Mouse (Mus musculus) cerebellum, adult 2 months (tissue): ENCODE measurements around the gene Fam240a. TPM values are rescaled to one million over a fixed set of nuclear protein-coding genes. Genes with fewer than 3 reads are reported as not detected.
A peak's percentile ranks its signal among the peaks of the same experiment; 100 is the strongest.

ENCODE experiments used
- DNase-seq, 2 experiments: peaks; one replicate each; pipeline ENCODE4 v3.0.0; 2021
- H3K27ac ChIP-seq: fragments of 200-500 bp; 2 replicates; pipeline ENCODE4 v1.5.1; 2012; ENCODE audit warnings: low read length, control low read depth, inconsistent platforms; ENCODE audit not compliant: insufficient read depth
- H3K27me3 ChIP-seq: fragments of 200-500 bp; 2 replicates; pipeline ENCODE4 v1.6.1; 2012; ENCODE audit warnings: inconsistent platforms, mild to moderate bottlenecking, low read length, moderate library complexity; ENCODE audit not compliant: control insufficient read depth, insufficient read depth
- H3K4me1 ChIP-seq: fragments of 200-500 bp; 2 replicates; pipeline ENCODE4 v1.6.1; 2011; ENCODE audit warnings: low read length; ENCODE audit not compliant: control insufficient read depth, insufficient read depth
- H3K4me3 ChIP-seq: fragments of 200-500 bp; replicated peaks from 2 replicates; pipeline ENCODE3; 2011; ENCODE audit warnings: mild to moderate bottlenecking, low read depth, low read length, control low read depth; ENCODE audit not compliant: insufficient read depth
- CTCF ChIP-seq: fragments of 200-500 bp; IDR thresholded peaks from 2 replicates; pipeline ENCODE4 v1.5.1; 2011; ENCODE audit warnings: low read depth, mild to moderate bottlenecking, control low read depth, low read length, moderate library complexity, borderline replicate concordance; ENCODE audit not compliant: insufficient read depth
- POLR2A ChIP-seq: fragments of 200-500 bp; IDR thresholded peaks from 2 replicates; pipeline ENCODE4 v1.6.1; 2011; ENCODE audit warnings: low read length, control low read depth, borderline replicate concordance; ENCODE audit not compliant: insufficient read depth
- WGBS: fragments of 180-500 bp; shearing (Covaris S2); methylation state at CpG from one replicate; pipeline ENCODE4 v1.1.7; 2018; 5-methylcytosine and 5-hydroxymethylcytosine counted together
- polyA plus RNA-seq: library from polyadenylated mRNA; depleted of rRNA; stranded (reverse); fragments of >200 nt; gene quantifications from 2 replicates; pipeline ENCODE4 v1.2.3, GENCODE M21; 2012

Gene Fam240a
- polyA plus RNA-seq, 1 experiment, result not detected

- DNase-seq, result no peak
- Histone ChIP-seq H3K4me1 (no peaks in the 10 kb centered on the region), H3K27me3 (no peaks in the 10 kb centered on the region; the same call in 1 of the 2 replicates), H3K4me3 (no peak overlapping the region), H3K27ac (no peak overlapping the region)
- 72% methylated on average over 8 of the region's 8 CpGs for WGBS
- TF ChIP-seq CTCF (no peak), POLR2A (no peak)
These were observed 32.2 kb upstream of the Fam240a start for GRCm38 (mm10) chr9:110948813-110949310.

- H3K4me3 ChIP-seq, result no peak overlapping the region
- no peak overlapping the region for H3K27ac ChIP-seq
- TF ChIP-seq POLR2A (no peak), CTCF (no peak)
- no peaks in the 10 kb centered on the region for H3K4me1 ChIP-seq
- WGBS, result 85% methylated on average over 6 of the region's 6 CpGs
- H3K27me3 ChIP-seq, result no peaks in the 10 kb centered on the region; the same call in 1 of the 2 replicates
- no peak for DNase-seq
These were observed 31.2 kb upstream of the Fam240a start for GRCm38 (mm10) chr9:110947900-110948299.

- H3K4me1 ChIP-seq, result no peaks in the 10 kb centered on the region
- 44% methylated on average over 6 of the region's 6 CpGs for WGBS
These were observed 30.6 kb upstream of the Fam240a start for GRCm38 (mm10) chr9:110947261-110947661.

GRCm38 (mm10) chr9:110946548-110947044 lies 29.9 kb upstream of the Fam240a start:
- H3K4me1 ChIP-seq, result no peaks in the 10 kb centered on the region
- WGBS, result 37% methylated on average over 20 of the region's 20 CpGs
- H3K27me3 ChIP-seq, result no peaks in the 10 kb centered on the region; the same call in 1 of the 2 replicates
- TF ChIP-seq POLR2A (no peak), CTCF (no peak)
- no peak for DNase-seq
- H3K4me3 ChIP-seq, result no peak overlapping the region
- no peak overlapping the region for H3K27ac ChIP-seq

More at GRCm38 (mm10) chr9:110947261-110947661, 30.6 kb upstream of the Fam240a start:
- Histone ChIP-seq H3K4me3 (no peak overlapping the region), H3K27me3 (no peaks in the 10 kb centered on the region; the same call in 1 of the 2 replicates), H3K27ac (no peak overlapping the region)
- no peak for DNase-seq
- TF ChIP-seq CTCF (no peak), POLR2A (no peak)

GRCm38 (mm10) chr9:110945926-110946325 lies 29.3 kb upstream of the Fam240a start, which contains the start of gene Tdgf1:
Gene Tdgf1 (minus strand): TSS chr9:110946158.
- WGBS, result 66% methylated on average over 11 of the region's 11 CpGs
- TF ChIP-seq CTCF (no peak), POLR2A (no peak)
- no peak within 1 kb of the TSS for H3K4me3 ChIP-seq

GRCm38 (mm10) chr9:110945343-110945742 lies 28.7 kb upstream of the Fam240a start:
- TF ChIP-seq POLR2A, result no peak
- Histone ChIP-seq H3K27ac (no peak overlapping the region), H3K4me3 (no peak overlapping the region), H3K27me3 (no peaks in the 10 kb centered on the region; the same call in 1 of the 2 replicates), H3K4me1 (no peaks in the 10 kb centered on the region)
- no peak for DNase-seq
- 58% methylated on average over 18 of the region's 18 CpGs for WGBS

More at GRCm38 (mm10) chr9:110945926-110946325, 29.3 kb upstream of the Fam240a start, which contains the start of gene Tdgf1:
- Histone ChIP-seq H3K4me1 (no peaks in the 10 kb centered on the region), H3K27ac (no peak within 1 kb of the TSS), H3K27me3 (no peaks in the 10 kb centered on the region; the same call in 1 of the 2 replicates)
- no peak for DNase-seq

- H3K27me3 ChIP-seq, result no peaks in the 10 kb centered on the region; the same call in 1 of the 2 replicates
- TF ChIP-seq CTCF (peak; percentile 16; the same call in 1 of the 2 replicates), POLR2A (no peak)
- 40% methylated on average over 13 of the region's 13 CpGs for WGBS
- H3K4me3 ChIP-seq, result no peak overlapping the region
- no peak for DNase-seq
- H3K4me1 ChIP-seq, result no peaks in the 10 kb centered on the region
- no peak overlapping the region for H3K27ac ChIP-seq
These were observed 27.6 kb upstream of the Fam240a start for GRCm38 (mm10) chr9:110944265-110944664.
